Mouse (Mus musculus) midbrain, postnatal 0 days (tissue): ENCODE data around the gene Oosp2. TPM values are rescaled to one million over a fixed set of nuclear protein-coding genes. Genes with fewer than 3 reads are reported as not detected.

ENCODE experiments used
- ATAC-seq: fragments of 200-750 bp; cut with Nextera tagmentation; 2 replicates; pipeline ENCODE4 v1.8.0; 2017; ENCODE audit warnings: moderate number of reproducible peaks, mild to moderate bottlenecking, moderate TSS enrichment, moderate library complexity; ENCODE audit not compliant: low FRiP score
- DNase-seq: peaks from one replicate; pipeline ENCODE4 v3.0.0-alpha.2; 2015; ENCODE audit warnings: low spot score
- H3K27ac ChIP-seq: fragments of 300-500 bp; sonication (generic); 2 replicates; pipeline ENCODE4 v1.5.1; 2014; ENCODE audit warnings: low read depth, mild to moderate bottlenecking, low read length, mixed read lengths
- H3K27me3 ChIP-seq: fragments of 300-500 bp; sonication (generic); 2 replicates; pipeline ENCODE4 v1.6.1; 2014; ENCODE audit warnings: low read length, control low read depth, mixed read lengths; ENCODE audit not compliant: insufficient read depth
- H3K36me3 ChIP-seq: fragments of 300-500 bp; sonication (generic); 2 replicates; pipeline ENCODE4 v1.6.1; 2014; ENCODE audit warnings: low read length, control low read depth, mixed read lengths; ENCODE audit not compliant: insufficient read depth
- H3K4me1 ChIP-seq: fragments of 300-500 bp; sonication (generic); 2 replicates; pipeline ENCODE4 v1.6.1; 2014; ENCODE audit warnings: mild to moderate bottlenecking, control low read depth, antibody characterized with exemption, low read length, mixed read lengths; ENCODE audit not compliant: insufficient read depth
- H3K4me2 ChIP-seq: fragments of 300-500 bp; sonication (generic); 2 replicates; pipeline ENCODE4 v1.6.1; 2014; ENCODE audit warnings: low read depth, mild to moderate bottlenecking, low read length, mixed read lengths; ENCODE audit not compliant: poor library complexity, severe bottlenecking
- H3K4me3 ChIP-seq: fragments of 300-500 bp; sonication (generic); 2 replicates; pipeline ENCODE4 v1.5.1; 2014; ENCODE audit warnings: low read depth, mild to moderate bottlenecking, low read length, moderate library complexity
- H3K9ac ChIP-seq: fragments of 300-500 bp; sonication (generic); replicated peaks from 2 replicates; pipeline ENCODE4 v1.6.1; 2014; ENCODE audit warnings: mild to moderate bottlenecking, low read length, moderate library complexity, mixed read lengths; ENCODE audit not compliant: poor library complexity, severe bottlenecking
- H3K9me3 ChIP-seq: fragments of 300-500 bp; sonication (generic); 2 replicates; pipeline ENCODE4 v1.6.1; 2016; ENCODE audit warnings: low read length, control low read depth
- CTCF ChIP-seq: IDR thresholded peaks from 2 replicates; pipeline ENCODE4 v1.5.1; 2016; ENCODE audit warnings: antibody characterized with exemption, mild to moderate bottlenecking
- WGBS: fragments of 180-500 bp; shearing (Covaris S2); extraction: QIAGEN DNeasy Blood & Tissue Kit; methylation state at CpG from one replicate; pipeline ENCODE4 v1.1.7; 2014; 5-methylcytosine and 5-hydroxymethylcytosine counted together
- polyA plus RNA-seq: library from polyadenylated mRNA; unstranded; fragments of >200 nt; fragmentation: Nextera tagmentation; extraction: Ambion mirVana; gene quantifications from 2 replicates; pipeline ENCODE4 v1.2.1, GENCODE M21; 2015
- total RNA-seq: library from RNA; depleted of rRNA; stranded (reverse); fragments of >200 nt; gene quantifications from 2 replicates; pipeline ENCODE4 v1.2.3, GENCODE M21; 2014

Oosp2 gene
- total and polyA plus RNA-seq, 2 experiments from 2014 or later = not detected

DNA sequence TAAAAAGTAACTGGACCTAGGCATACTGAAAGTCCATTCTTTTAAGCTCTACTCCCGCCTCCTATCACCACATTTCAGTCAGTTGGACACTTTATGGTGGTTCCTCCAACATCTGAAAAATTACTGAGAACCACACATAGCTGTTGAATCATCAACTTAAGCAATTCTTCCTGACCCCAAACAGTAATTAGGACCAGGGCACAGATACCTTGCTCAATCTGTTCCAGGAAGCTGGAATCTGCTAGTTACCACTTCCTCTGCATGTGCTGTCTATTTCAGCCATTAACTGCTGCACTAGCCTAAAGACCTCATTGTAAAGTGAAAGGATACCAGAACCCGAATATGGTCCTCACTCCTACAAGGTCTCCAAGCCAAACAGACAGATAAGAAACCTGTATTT, 1.2 kb downstream of the Oosp2 start:
- H3K4me1 ChIP-seq = no peaks in the 10 kb centered on the region
- WGBS = 83% methylated on average over 2 of the region's 2 CpGs

DNA sequence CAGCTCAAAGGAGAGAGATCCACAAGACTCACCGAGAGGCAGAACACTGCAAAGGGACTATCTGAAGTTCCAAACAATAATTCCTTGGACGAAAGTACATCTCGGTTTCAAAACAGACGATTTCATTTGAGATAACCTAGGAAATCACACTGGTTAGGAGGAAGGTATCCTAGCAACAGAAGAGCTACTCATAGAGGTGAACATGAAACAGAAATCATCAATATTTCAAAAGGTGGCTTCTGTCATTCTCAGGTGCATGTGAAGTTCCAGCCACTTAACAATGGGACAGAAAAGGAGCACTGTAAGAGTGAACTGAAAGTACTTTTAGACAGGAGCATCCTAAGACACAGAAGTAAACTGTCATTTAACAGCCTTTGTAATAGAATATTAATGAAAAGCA, 10.8 kb downstream of the Oosp2 start:
- no peak overlapping the region for H3K4me2 ChIP-seq
- no peak for TF ChIP-seq CTCF
- no peaks in the 10 kb centered on the region for H3K9me3 ChIP-seq
- H3K36me3 ChIP-seq = no peaks in the 10 kb centered on the region
- DNase-seq (no peak), ATAC-seq (peak; percentile 82)
- H3K4me3 ChIP-seq = no peak overlapping the region
- 62% methylated on average over 4 of the region's 4 CpGs for WGBS
- no peaks in the 10 kb centered on the region for H3K4me1 ChIP-seq
- no peak overlapping the region for H3K9ac ChIP-seq
- H3K27ac ChIP-seq = no peak overlapping the region
- H3K27me3 ChIP-seq = no peaks in the 10 kb centered on the region

More for the DNA sequence above, 1.2 kb downstream of the Oosp2 start:
- no peak for TF ChIP-seq CTCF
- DNase-seq = no peak
- no peak for ATAC-seq
- Histone ChIP-seq H3K36me3 (no peaks in the 10 kb centered on the region), H3K9me3 (no peaks in the 10 kb centered on the region), H3K4me3 (no peak overlapping the region), H3K27me3 (no peaks in the 10 kb centered on the region), H3K9ac (no peak overlapping the region), H3K27ac (no peak overlapping the region), H3K4me2 (no peak overlapping the region)

- H3K4me1 ChIP-seq = no peaks in the 10 kb centered on the region
- no peaks in the 10 kb centered on the region for H3K9me3 ChIP-seq
- ATAC-seq = no peak
- no peak for TF ChIP-seq CTCF
- no peaks in the 10 kb centered on the region for H3K36me3 ChIP-seq
- no peaks in the 10 kb centered on the region for H3K27me3 ChIP-seq
- no peak overlapping the region for H3K9ac ChIP-seq
- no peak overlapping the region for H3K4me2 ChIP-seq
- DNase-seq = no peak
- H3K4me3 ChIP-seq = no peak overlapping the region
- H3K27ac ChIP-seq = no peak overlapping the region
- WGBS = 75% methylated on average over 3 of the region's 3 CpGs
Measured at GRCm38 (mm10) chr19:11646166-11646565, 14.2 kb downstream of the Oosp2 start.

DNA sequence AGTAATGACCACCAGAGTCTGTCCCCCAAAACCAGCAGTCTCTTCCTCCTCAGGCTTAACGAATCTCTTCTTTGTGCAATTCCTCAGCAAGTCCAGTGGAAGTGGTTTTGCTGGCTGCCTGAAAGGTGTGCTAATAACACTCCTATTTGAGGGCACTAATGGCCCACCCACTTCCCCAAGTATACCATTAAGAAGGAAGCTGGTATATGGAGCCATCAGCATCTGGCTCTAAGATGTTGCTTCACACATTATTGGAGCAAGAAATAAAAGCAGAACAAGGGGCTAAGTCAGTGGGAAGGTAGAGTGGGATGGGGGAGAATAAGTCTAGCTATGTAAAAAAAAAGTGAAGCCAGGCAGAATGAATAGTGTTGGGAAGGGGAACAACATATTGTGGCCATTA, 19.6 kb downstream of the Oosp2 start, which contains the start of gene Ms4a3:
Ms4a3 (minus strand) TSS at position 120 of the 400 bp plus-strand sequence.
- H3K27me3 ChIP-seq = no peaks in the 10 kb centered on the region
- H3K27ac ChIP-seq = no peak within 1 kb of the TSS
- TF ChIP-seq CTCF = no peak
- DNase-seq (no peak), ATAC-seq (no peak)
- no peak within 1 kb of the TSS for H3K4me2 ChIP-seq
- WGBS = 69% methylated on average over 1 of the region's 1 CpGs
- no peaks in the 10 kb centered on the region for H3K36me3 ChIP-seq
- no peak within 1 kb of the TSS for H3K4me3 ChIP-seq
- H3K9ac ChIP-seq = no peak within 1 kb of the TSS
- no peaks in the 10 kb centered on the region for H3K4me1 ChIP-seq
- H3K9me3 ChIP-seq = no peaks in the 10 kb centered on the region

DNA sequence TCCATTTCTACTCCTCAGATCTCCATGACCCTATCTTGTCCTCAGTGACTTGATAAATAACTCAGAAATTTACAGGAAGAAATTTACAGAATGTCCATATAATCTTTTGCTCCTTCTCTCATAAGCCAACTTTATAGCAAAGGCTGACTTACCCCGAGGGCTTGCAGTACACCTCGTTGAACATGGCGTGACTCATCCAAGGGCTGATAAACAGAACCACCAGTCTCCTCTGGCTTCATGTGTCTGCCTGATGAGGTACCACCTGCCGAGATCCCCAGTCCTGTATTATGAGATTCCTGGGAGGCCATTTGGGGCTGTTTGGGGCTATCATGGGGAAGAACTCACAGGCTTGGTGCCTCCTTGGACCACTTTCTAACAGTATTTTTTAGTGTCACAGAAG, 21.3 kb downstream of the Oosp2 start:
- H3K4me1 ChIP-seq = no peaks in the 10 kb centered on the region
- H3K9ac ChIP-seq = no peak overlapping the region
- H3K9me3 ChIP-seq = no peaks in the 10 kb centered on the region
- H3K4me2 ChIP-seq = no peak overlapping the region
- H3K27ac ChIP-seq = no peak overlapping the region
- WGBS = 82% methylated on average over 4 of the region's 4 CpGs
- no peak for TF ChIP-seq CTCF
- H3K4me3 ChIP-seq = no peak overlapping the region
- no peak for ATAC-seq
- no peak for DNase-seq
- H3K27me3 ChIP-seq = no peaks in the 10 kb centered on the region
- H3K36me3 ChIP-seq = no peaks in the 10 kb centered on the region

GRCm38 (mm10) chr19:11635572-11635971, 24.8 kb downstream of the Oosp2 start:
- Histone ChIP-seq H3K9ac (no peak overlapping the region), H3K4me3 (no peak overlapping the region), H3K27me3 (no peaks in the 10 kb centered on the region), H3K4me2 (no peak overlapping the region), H3K4me1 (no peaks in the 10 kb centered on the region), H3K36me3 (no peaks in the 10 kb centered on the region), H3K27ac (no peak overlapping the region), H3K9me3 (no peaks in the 10 kb centered on the region)
- TF ChIP-seq CTCF = no peak
- no peak for ATAC-seq
- no peak for DNase-seq
- WGBS = 84% methylated on average over 5 of the region's 5 CpGs
